Mouse (Mus musculus) thymus, adult 2 months (tissue): ENCODE measurements around the gene Krt81.

Source experiments
- CTCF ChIP-seq: fragments of 200-500 bp; IDR thresholded peaks from 2 replicates; pipeline ENCODE4 v1.5.1; 2012; ENCODE audit warnings: mild to moderate bottlenecking, control low read depth, low read length, moderate library complexity, borderline replicate concordance; ENCODE audit not compliant: control insufficient read depth, poor library complexity, insufficient read depth; ENCODE audit errors: extremely low read depth
- POLR2A ChIP-seq: fragments of 200-500 bp; IDR thresholded peaks from 2 replicates; pipeline ENCODE4 v1.6.1; 2012; ENCODE audit warnings: mild to moderate bottlenecking, low read length, control low read depth, moderate library complexity; ENCODE audit not compliant: control insufficient read depth, poor library complexity, insufficient read depth; ENCODE audit errors: extremely low read depth

- TF ChIP-seq POLR2A (no peak), CTCF (no peak)
Measured at GRCm38 (mm10) chr15:101454774-101455173, 8.8 kb downstream of the Krt81 start.
